Mouse (Mus musculus) heart, postnatal 0 days (tissue): ENCODE data around the gene Oxsr1. TPM values are rescaled to one million over a fixed set of nuclear protein-coding genes. Genes with fewer than 3 reads are reported as not detected.

ENCODE experiments used
- ATAC-seq: fragments of 200-750 bp; cut with Nextera tagmentation; 2 replicates; pipeline ENCODE4 v1.8.0; 2017; ENCODE audit warnings: low read depth, moderate number of reproducible peaks, moderate library complexity; ENCODE audit not compliant: insufficient read depth
- DNase-seq: peaks from one replicate; pipeline ENCODE4 v3.0.0-alpha.2; 2016; ENCODE audit warnings: low spot score
- H3K27ac ChIP-seq: fragments of 300-500 bp; sonication (generic); 2 replicates; pipeline ENCODE4 v1.5.1; 2014; ENCODE audit warnings: low read depth, mild to moderate bottlenecking
- H3K27me3 ChIP-seq: fragments of 300-500 bp; sonication (generic); 2 replicates; pipeline ENCODE4 v1.6.1; 2014; ENCODE audit warnings: low read length, mixed read lengths; ENCODE audit not compliant: control insufficient read depth, insufficient read depth
- H3K36me3 ChIP-seq: fragments of 300-500 bp; sonication (generic); replicated peaks from 2 replicates; pipeline ENCODE4 v1.6.1; 2014; ENCODE audit warnings: low read length, mixed read lengths; ENCODE audit not compliant: control insufficient read depth, insufficient read depth
- H3K4me1 ChIP-seq: fragments of 300-500 bp; sonication (generic); 2 replicates; pipeline ENCODE4 v1.6.1; 2014; ENCODE audit warnings: antibody characterized with exemption; ENCODE audit not compliant: control insufficient read depth, insufficient read depth
- H3K4me2 ChIP-seq: fragments of 300-500 bp; sonication (generic); 2 replicates; pipeline ENCODE4 v1.6.1; 2014; ENCODE audit warnings: low read depth, mild to moderate bottlenecking, low read length, moderate library complexity
- H3K4me3 ChIP-seq: fragments of 300-500 bp; sonication (generic); 2 replicates; pipeline ENCODE4 v1.5.1; 2014; ENCODE audit warnings: low read depth, low read length
- H3K9ac ChIP-seq: fragments of 300-500 bp; sonication (generic); replicated peaks from 2 replicates; pipeline ENCODE4 v1.6.1; 2014; ENCODE audit warnings: low read depth, low read length, mixed read lengths
- H3K9me3 ChIP-seq: fragments of 300-500 bp; sonication (generic); replicated peaks from 2 replicates; pipeline ENCODE4 v1.6.1; 2016; ENCODE audit warnings: low read length; ENCODE audit not compliant: control insufficient read depth
- CTCF ChIP-seq: IDR thresholded peaks from 2 replicates; pipeline ENCODE4 v1.5.1; 2016; ENCODE audit warnings: antibody characterized with exemption, control low read depth, low read depth
- EP300 ChIP-seq: IDR thresholded peaks from 2 replicates; pipeline ENCODE4 v1.6.1; 2016; ENCODE audit warnings: antibody characterized with exemption, low read depth
- WGBS: fragments of 180-500 bp; shearing (Covaris S2); extraction: QIAGEN DNeasy Blood & Tissue Kit; methylation state at CpG from one replicate; pipeline ENCODE4 v1.1.7; 2014; 5-methylcytosine and 5-hydroxymethylcytosine counted together
- polyA plus RNA-seq: library from polyadenylated mRNA; unstranded; fragments of >200 nt; fragmentation: Nextera tagmentation; extraction: Ambion mirVana; gene quantifications from 2 replicates; pipeline ENCODE4 v1.2.1, GENCODE M21; 2015
- total RNA-seq: library from RNA; depleted of rRNA; stranded (reverse); fragments of >200 nt; gene quantifications from 2 replicates; pipeline ENCODE4 v1.2.3, GENCODE M21; 2014; ENCODE audit warnings: low replicate concordance; rRNA removed

The Oxsr1 gene
- total and polyA plus RNA-seq, 2 experiments from 2014 or later, result 6.7 to 28.1 TPM

DNA sequence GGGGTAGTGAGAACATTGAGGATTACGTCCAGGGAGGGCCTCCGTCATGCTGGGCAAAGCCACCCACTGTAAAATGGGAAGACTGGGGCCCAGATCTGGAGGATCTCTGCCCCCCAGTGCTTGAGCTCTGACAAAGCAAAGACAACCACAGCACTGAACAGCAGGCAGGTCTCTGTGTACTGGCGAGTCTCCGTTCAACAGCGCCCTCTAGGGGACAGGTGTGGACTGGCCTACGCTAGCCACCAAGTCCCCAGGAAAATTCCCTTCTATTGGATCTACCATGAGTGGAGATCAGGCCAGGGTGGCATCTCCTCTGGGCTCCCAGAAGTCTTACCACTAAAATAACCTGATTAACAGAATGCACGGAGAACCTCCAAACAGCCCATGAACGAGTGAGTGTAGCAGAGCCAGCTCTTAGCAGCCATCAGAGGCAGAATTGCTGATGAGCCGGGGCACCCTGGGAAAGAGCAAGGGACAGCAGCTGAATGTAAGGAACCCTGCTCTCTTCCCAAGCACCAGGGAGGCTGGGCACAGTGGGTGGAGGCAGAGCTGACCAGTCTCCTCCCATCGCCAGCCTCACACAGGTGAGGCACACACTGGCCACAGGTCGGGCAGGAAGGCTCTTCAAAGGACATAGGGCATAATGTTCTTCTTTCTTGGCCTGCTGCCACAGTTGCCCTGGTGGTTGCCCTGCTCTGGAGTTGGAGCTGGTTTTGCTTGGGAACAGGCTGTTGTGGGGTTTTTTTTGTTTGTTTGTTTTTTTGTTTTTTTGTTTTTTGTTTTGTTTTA lies 129.8 kb downstream of the Oxsr1 start:
- ATAC-seq (no peak), DNase-seq (no peak)
- H3K27ac ChIP-seq, result no peak overlapping the region
- TF ChIP-seq CTCF (peak; percentile 38), EP300 (no peak)
- H3K36me3 ChIP-seq, result no peaks in the 10 kb centered on the region
- no peaks in the 10 kb centered on the region for H3K9me3 ChIP-seq
- 36% methylated on average over 11 of the region's 11 CpGs for WGBS
- no peaks in the 10 kb centered on the region for H3K27me3 ChIP-seq
- H3K9ac ChIP-seq, result no peak overlapping the region
- H3K4me2 ChIP-seq, result no peak overlapping the region
- no peak overlapping the region for H3K4me3 ChIP-seq
- H3K4me1 ChIP-seq, result no peaks in the 10 kb centered on the region

Other genes with a start within 250 kb of the Oxsr1 start
- 21.1 and 27.1 TPM in 2 replicates for gene Plcd1, start 228.9 kb downstream of the Oxsr1 start, total RNA-seq
- gene Plcd1, start 228.9 kb downstream of the Oxsr1 start, polyA plus RNA-seq, result 12.9 and 14.6 TPM in 2 replicates
- 5.0 TPM in 1 of 2 replicates, not detected in the other for gene Dlec1, start 219.9 kb downstream of the Oxsr1 start, total RNA-seq
- 0.15 and 0.21 TPM in 2 replicates for gene Dlec1, start 219.9 kb downstream of the Oxsr1 start, polyA plus RNA-seq
- 0.27 TPM in 1 of 2 replicates, not detected in the other for gene Acaa1b, start 165.3 kb downstream of the Oxsr1 start, total RNA-seq
- gene Acaa1b, start 165.3 kb downstream of the Oxsr1 start, polyA plus RNA-seq, result 0.15 and 0.30 TPM in 2 replicates
- gene Gm47289, start 163.3 kb downstream of the Oxsr1 start, total RNA-seq, result not detected in 2 replicates
- gene Gm47289, start 163.3 kb downstream of the Oxsr1 start, polyA plus RNA-seq, result not detected in 2 replicates
- gene Slc22a13, start 113.3 kb downstream of the Oxsr1 start, total RNA-seq, result not detected in 2 replicates
- not detected in 2 replicates for gene Slc22a13, start 113.3 kb downstream of the Oxsr1 start, polyA plus RNA-seq
- 179 and 206 TPM in 2 replicates for gene Acaa1a, start 17.2 kb upstream of the Oxsr1 start, total RNA-seq
- 89.1 and 89.8 TPM in 2 replicates for gene Acaa1a, start 17.2 kb upstream of the Oxsr1 start, polyA plus RNA-seq
- 9.7 and 14.3 TPM in 2 replicates for gene Myd88, start 19.0 kb upstream of the Oxsr1 start, total RNA-seq
- gene Myd88, start 19.0 kb upstream of the Oxsr1 start, polyA plus RNA-seq, result 15.8 and 17.0 TPM in 2 replicates
- 0.04 and 0.12 TPM in 2 replicates for gene Xylb, start 35.0 kb upstream of the Oxsr1 start, total RNA-seq
- 0.26 and 0.46 TPM in 2 replicates for gene Xylb, start 35.0 kb upstream of the Oxsr1 start, polyA plus RNA-seq
- 0.19 TPM in 1 of 2 replicates, not detected in the other for gene Slc22a14, start 43.1 kb upstream of the Oxsr1 start, total RNA-seq
- 0.08 and 0.11 TPM in 2 replicates for gene Slc22a14, start 43.1 kb upstream of the Oxsr1 start, polyA plus RNA-seq
- 4.3 and 6.6 TPM in 2 replicates for gene Acvr2b, start 79.7 kb upstream of the Oxsr1 start, total RNA-seq
- 6.6 and 6.8 TPM in 2 replicates for gene Acvr2b, start 79.7 kb upstream of the Oxsr1 start, polyA plus RNA-seq
- 1.4 and 3.0 TPM in 2 replicates for gene Exog, start 122.5 kb upstream of the Oxsr1 start, total RNA-seq
- gene Exog, start 122.5 kb upstream of the Oxsr1 start, polyA plus RNA-seq, result 4.2 and 4.8 TPM in 2 replicates